Mouse (Mus musculus): Measurements from ENCODE around the gene Dnajc28.

- no peak for TF ChIP-seq EP300 (IDR thresholded peaks at IDR 0.05; ENCODE audit: low read depth)
- no peak for TF ChIP-seq CTCF (IDR thresholded peaks at IDR 0.05; ENCODE audit: low read depth)
Observed at GRCm38 (mm10) chr16:91629749-91630148, 10.9 kb upstream of the Dnajc28 start.
